Mouse (Mus musculus): ENCODE measurements around the gene H2afv. TPM values are rescaled to one million over a fixed set of nuclear protein-coding genes. Genes with fewer than 3 reads are reported as not detected.
A peak's percentile ranks its signal among the peaks of the same experiment; 100 is the strongest.

H2afv gene
- polyA plus RNA-seq, 1 experiment, result 153 TPM

DNA sequence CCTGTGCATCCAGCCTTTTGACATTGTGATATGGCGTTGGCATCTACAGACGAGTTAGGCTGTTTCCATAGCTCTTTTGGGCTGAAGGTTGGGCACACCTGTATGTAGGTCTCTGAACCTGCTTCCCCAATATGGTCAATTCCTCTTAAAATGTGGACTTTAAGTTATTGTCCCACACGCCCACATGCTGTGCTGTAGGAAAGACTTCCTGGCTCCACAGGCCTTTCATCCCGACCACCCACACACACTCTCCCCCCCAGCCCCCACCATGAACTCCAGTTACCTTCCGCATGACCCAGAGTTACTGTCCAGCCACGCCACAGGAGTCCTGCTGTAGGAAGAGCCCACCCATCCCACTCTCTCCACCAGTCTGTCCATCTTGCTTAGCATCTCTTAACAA lies 42.7 kb upstream of the H2afv start:
- no peaks in the 10 kb centered on the region for H3K36me3 ChIP-seq (ENCODE audit: control insufficient read depth, insufficient read depth)
- no peak for TF ChIP-seq CEBPB (IDR thresholded peaks at IDR 0.05; ENCODE audit: low read depth)
- TF ChIP-seq MYOG (IDR thresholded peaks at IDR 0.05; ENCODE audit: control insufficient read depth, extremely low read depth, insufficient read length), result no peak
- TF ChIP-seq MYOD1 (IDR thresholded peaks at IDR 0.05; ENCODE audit: control insufficient read depth, insufficient read length, low read depth), result no peak
- TF ChIP-seq USF1 (IDR thresholded peaks at IDR 0.05; ENCODE audit: low read depth), result no peak
- no peaks in the 10 kb centered on the region for H3K79me3 ChIP-seq (ENCODE audit: low read depth)
- H3ac ChIP-seq (ENCODE audit: control insufficient read depth, insufficient read length, low read depth), result no peak overlapping the region
- no peaks in the 10 kb centered on the region for H3K79me2 ChIP-seq (ENCODE audit: control insufficient read depth, insufficient read depth)
- no peaks in the 10 kb centered on the region for H3K27me3 ChIP-seq (ENCODE audit: control insufficient read depth, insufficient read depth, insufficient read length)
- H3K4me3 ChIP-seq (ENCODE audit: insufficient read depth, poor library complexity, severe bottlenecking), result no peak overlapping the region

GRCm38 (mm10) chr11:6484244-6484959 lies 40.2 kb upstream of the H2afv start:
- Histone ChIP-seq H3K4me3 (ENCODE audit: insufficient read depth, poor library complexity, severe bottlenecking) (no peak overlapping the region), H3K27me3 (ENCODE audit: control insufficient read depth, insufficient read depth, insufficient read length) (no peaks in the 10 kb centered on the region), H3K79me3 (ENCODE audit: low read depth) (no peaks in the 10 kb centered on the region), H3K79me2 (ENCODE audit: control insufficient read depth, insufficient read depth) (no peaks in the 10 kb centered on the region), H3ac (ENCODE audit: control insufficient read depth, insufficient read length, low read depth) (no peak overlapping the region), H3K36me3 (ENCODE audit: control insufficient read depth, insufficient read depth) (no peaks in the 10 kb centered on the region)
- no peak for TF ChIP-seq FOSL1 (IDR thresholded peaks at IDR 0.05; ENCODE audit: insufficient read depth, low read length, poor library complexity, severe bottlenecking)
- TF ChIP-seq CTCF (IDR thresholded peaks at IDR 0.05; ENCODE audit: control insufficient read depth, insufficient read depth, insufficient read length), result no peak
- no peak for TF ChIP-seq USF1 (IDR thresholded peaks at IDR 0.05; ENCODE audit: low read depth)
- TF ChIP-seq MYOG (IDR thresholded peaks at IDR 0.05; ENCODE audit: control insufficient read depth, extremely low read depth, insufficient read length), result no peak

DNA sequence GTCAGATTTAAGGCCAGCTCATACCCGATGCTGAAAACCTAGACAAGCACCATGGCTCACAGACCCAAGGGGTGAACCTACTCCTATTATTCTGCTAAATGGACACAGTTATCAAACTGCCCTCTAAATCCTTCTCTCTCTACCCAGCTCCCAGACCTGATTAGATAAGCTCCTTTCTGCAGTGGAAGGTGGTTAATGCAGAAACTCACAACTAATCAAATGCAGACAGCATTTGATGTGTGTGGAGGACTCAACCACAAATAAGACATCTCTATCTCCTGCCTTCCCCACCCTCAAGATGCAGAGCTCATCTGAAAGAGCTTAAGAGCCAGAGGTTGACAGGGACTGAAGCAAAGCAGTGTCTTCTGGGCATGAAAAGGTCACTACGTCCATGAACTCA lies 38.9 kb upstream of the H2afv start:
- H3K79me2 ChIP-seq (ENCODE audit: control insufficient read depth, insufficient read depth), result no peaks in the 10 kb centered on the region
- H3K27me3 ChIP-seq (ENCODE audit: control insufficient read depth, insufficient read depth, insufficient read length), result no peaks in the 10 kb centered on the region
- no peaks in the 10 kb centered on the region for H3K79me3 ChIP-seq (ENCODE audit: low read depth)
- no peak overlapping the region for H3ac ChIP-seq (ENCODE audit: control insufficient read depth, insufficient read length, low read depth)
- H3K36me3 ChIP-seq (ENCODE audit: control insufficient read depth, insufficient read depth), result no peaks in the 10 kb centered on the region
- no peak overlapping the region for H3K4me3 ChIP-seq (ENCODE audit: insufficient read depth, poor library complexity, severe bottlenecking)
- TF ChIP-seq CTCF (IDR thresholded peaks at IDR 0.05; ENCODE audit: control insufficient read depth, insufficient read depth, insufficient read length) (no peak), USF1 (IDR thresholded peaks at IDR 0.05; ENCODE audit: low read depth) (no peak), FOSL1 (IDR thresholded peaks at IDR 0.05; ENCODE audit: insufficient read depth, low read length, poor library complexity, severe bottlenecking) (no peak), CEBPB (IDR thresholded peaks at IDR 0.05; ENCODE audit: low read depth) (no peak), MYOG (IDR thresholded peaks at IDR 0.05; ENCODE audit: control insufficient read depth, extremely low read depth, insufficient read length) (no peak), MAX (IDR thresholded peaks at IDR 0.05) (no peak), MYOD1 (IDR thresholded peaks at IDR 0.05; ENCODE audit: control insufficient read depth, insufficient read length, low read depth) (no peak)

- Histone ChIP-seq H3K79me3 (ENCODE audit: low read depth) (no peaks in the 10 kb centered on the region), H3K79me2 (ENCODE audit: control insufficient read depth, insufficient read depth) (no peaks in the 10 kb centered on the region)
- TF ChIP-seq FOSL1 (IDR thresholded peaks at IDR 0.05; ENCODE audit: insufficient read depth, low read length, poor library complexity, severe bottlenecking) (no peak), MYOD1 (IDR thresholded peaks at IDR 0.05; ENCODE audit: control insufficient read depth, insufficient read length, low read depth) (peak; percentile 100), MYOG (IDR thresholded peaks at IDR 0.05; ENCODE audit: control insufficient read depth, extremely low read depth, insufficient read length) (no peak), MAX (IDR thresholded peaks at IDR 0.05) (no peak), CTCF (IDR thresholded peaks at IDR 0.05; ENCODE audit: control insufficient read depth, insufficient read depth, insufficient read length) (no peak), CEBPB (IDR thresholded peaks at IDR 0.05; ENCODE audit: low read depth) (no peak), USF1 (IDR thresholded peaks at IDR 0.05; ENCODE audit: low read depth) (peak; percentile 1)
Observed at GRCm38 (mm10) chr11:6481669-6482185, 37.5 kb upstream of the H2afv start.

DNA sequence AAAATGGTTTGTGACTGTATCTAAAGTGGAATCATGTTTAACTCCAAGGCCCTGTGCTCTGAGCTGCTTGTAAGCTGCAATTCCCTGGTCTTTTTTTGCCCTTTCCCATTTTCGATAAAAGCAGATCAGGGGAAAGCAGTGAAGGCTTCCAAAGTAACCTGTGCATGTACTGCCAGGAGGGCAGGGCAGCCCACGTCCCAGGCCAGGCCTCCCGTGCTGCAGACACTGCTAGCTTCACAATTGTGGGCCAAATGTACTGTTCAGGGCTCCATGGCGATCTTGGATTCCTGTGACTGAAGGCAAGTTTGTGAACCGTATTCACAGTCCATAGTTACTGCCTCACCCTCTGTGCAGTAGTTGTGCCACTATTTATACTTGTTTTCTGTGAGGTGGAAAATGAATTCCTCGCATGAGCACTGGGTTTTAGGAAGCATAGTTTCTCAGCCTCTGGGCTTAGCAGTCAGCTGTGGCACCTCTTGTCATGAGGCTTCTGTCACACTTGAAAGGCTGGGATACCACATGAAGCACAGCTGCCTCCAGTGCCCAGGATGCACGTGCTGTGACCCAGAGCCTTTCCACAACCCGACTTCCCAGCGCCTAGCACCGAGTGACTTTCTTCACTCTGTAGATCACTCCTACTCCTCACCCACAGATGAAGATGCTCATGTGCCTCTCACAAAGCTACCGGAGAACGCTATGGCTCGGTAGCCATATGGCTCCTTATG lies 36.6 kb upstream of the H2afv start:
- H3K79me2 ChIP-seq (ENCODE audit: control insufficient read depth, insufficient read depth), result no peaks in the 10 kb centered on the region
- H3K79me3 ChIP-seq (ENCODE audit: low read depth), result no peaks in the 10 kb centered on the region
- TF ChIP-seq MYOD1 (IDR thresholded peaks at IDR 0.05; ENCODE audit: control insufficient read depth, insufficient read length, low read depth), result peak; percentile 42
- TF ChIP-seq FOSL1 (IDR thresholded peaks at IDR 0.05; ENCODE audit: insufficient read depth, low read length, poor library complexity, severe bottlenecking), result no peak
- H3K4me3 ChIP-seq (ENCODE audit: insufficient read depth, poor library complexity, severe bottlenecking), result no peak overlapping the region
- H3K36me3 ChIP-seq (ENCODE audit: control insufficient read depth, insufficient read depth), result no peaks in the 10 kb centered on the region
- no peaks in the 10 kb centered on the region for H3K27me3 ChIP-seq (ENCODE audit: control insufficient read depth, insufficient read depth, insufficient read length)
- H3ac ChIP-seq (ENCODE audit: control insufficient read depth, insufficient read length, low read depth), result no peak overlapping the region

More at GRCm38 (mm10) chr11:6481669-6482185, 37.5 kb upstream of the H2afv start:
- no peaks in the 10 kb centered on the region for H3K36me3 ChIP-seq (ENCODE audit: control insufficient read depth, insufficient read depth)
- no peak overlapping the region for H3ac ChIP-seq (ENCODE audit: control insufficient read depth, insufficient read length, low read depth)
- H3K27me3 ChIP-seq (ENCODE audit: control insufficient read depth, insufficient read depth, insufficient read length), result no peaks in the 10 kb centered on the region
- no peak overlapping the region for H3K4me3 ChIP-seq (ENCODE audit: insufficient read depth, poor library complexity, severe bottlenecking)
